Mouse (Mus musculus) heart, adult 2 months (tissue): ENCODE results near the gene Slc2a12.

ENCODE experiments used
- CTCF ChIP-seq: fragments of 200-600 bp; IDR thresholded peaks from 2 replicates; pipeline ENCODE4 v1.8.1; 2022; ENCODE audit warnings: antibody characterized with exemption, mild to moderate bottlenecking, moderate library complexity
- EP300 ChIP-seq: fragments of 200-500 bp; IDR thresholded peaks from 2 replicates; pipeline ENCODE4 v1.6.1; 2011; ENCODE audit warnings: low read depth, low read length, control low read depth; ENCODE audit not compliant: insufficient read depth
- POLR2A ChIP-seq: fragments of 200-500 bp; IDR thresholded peaks from 2 replicates; pipeline ENCODE4 v1.6.1; 2011; ENCODE audit warnings: mild to moderate bottlenecking, low read depth, low read length, control low read depth; ENCODE audit not compliant: insufficient read depth

GRCm38 (mm10) chr10:22615309-22615708 is 29.5 kb upstream of the Slc2a12 start:
- TF ChIP-seq CTCF (no peak), POLR2A (no peak), EP300 (no peak)
